Mouse (Mus musculus): ENCODE measurements around the gene Samhd1. TPM values are rescaled to one million over a fixed set of nuclear protein-coding genes. Genes with fewer than 3 reads are reported as not detected.
"Not testable (repeated sequence)": the region's sequence is repeated elsewhere in the genome, so short reads cannot be mapped to it uniquely, and the experiment has no call there.

The Samhd1 gene
- total RNA-seq (2017): 52.4 and 82.3 TPM in 2 replicates

DNA sequence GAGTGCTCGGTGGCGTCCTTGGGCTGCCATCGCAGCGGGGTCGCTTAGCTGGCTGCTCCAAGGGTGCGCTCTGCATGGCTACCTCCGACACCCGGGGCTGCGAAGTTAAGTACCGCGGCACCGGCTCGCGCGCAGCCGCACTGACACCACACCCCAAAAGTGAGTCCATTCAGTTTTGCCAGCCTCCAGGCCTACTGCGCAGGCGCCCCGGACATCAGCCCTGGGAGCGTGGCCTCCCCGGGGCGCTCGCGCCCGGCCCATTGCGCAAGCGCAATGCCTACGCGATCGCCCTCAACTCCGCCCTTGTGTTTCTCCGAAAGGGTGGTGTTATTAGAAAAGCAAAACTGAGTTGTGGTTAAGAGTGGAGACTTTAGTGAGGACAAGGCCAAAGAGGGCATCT lies at the start of gene Samhd1:
Gene Samhd1, minus strand, starts transcription at position 252 of the 400 bp plus-strand sequence.
- ATAC-seq (replicated peaks; ENCODE audit: low read depth, poor library complexity, severe bottlenecking): peak; percentile 76

DNA sequence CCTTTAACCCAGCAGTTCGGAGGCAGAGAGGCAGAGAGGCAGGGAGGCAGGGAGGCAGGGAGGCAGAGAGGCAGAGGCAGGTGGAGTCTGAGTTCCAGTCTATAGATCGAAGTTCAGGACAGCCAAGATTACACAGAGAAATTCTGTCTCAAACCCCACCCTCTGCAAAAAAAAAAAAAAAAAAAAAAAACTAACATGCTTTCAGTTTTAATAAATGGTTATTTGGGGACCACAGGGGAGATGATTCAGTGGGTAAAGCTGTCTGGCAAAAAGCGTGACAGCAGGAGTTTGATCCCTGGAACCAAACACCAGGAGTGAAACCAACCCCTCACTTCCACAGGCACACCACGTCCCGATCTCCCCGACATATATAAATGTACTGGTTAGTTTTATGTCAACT lies 43.1 kb upstream of the Samhd1 start:
- ATAC-seq (replicated peaks; ENCODE audit: low read depth, poor library complexity, severe bottlenecking): no peak

DNA sequence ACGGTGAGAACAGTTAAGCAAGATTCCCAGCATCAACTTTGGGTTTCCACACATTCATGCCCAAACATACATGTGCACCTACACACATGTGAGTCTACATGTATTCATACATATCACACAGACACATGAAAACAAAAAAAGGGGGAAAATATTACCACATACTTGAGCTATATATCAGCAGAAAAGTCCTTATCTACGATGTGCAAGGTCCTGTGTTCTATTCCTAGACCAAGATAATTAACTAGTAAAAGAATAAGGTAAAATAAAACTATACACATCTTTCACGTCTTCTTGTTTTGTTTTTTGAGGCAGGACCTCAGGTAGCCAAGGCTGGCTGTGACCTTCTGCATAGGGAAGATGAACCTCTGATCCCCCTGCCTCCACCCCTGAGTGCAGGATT lies 41.2 kb upstream of the Samhd1 start:
- no peak for ATAC-seq (replicated peaks; ENCODE audit: low read depth, poor library complexity, severe bottlenecking)

DNA sequence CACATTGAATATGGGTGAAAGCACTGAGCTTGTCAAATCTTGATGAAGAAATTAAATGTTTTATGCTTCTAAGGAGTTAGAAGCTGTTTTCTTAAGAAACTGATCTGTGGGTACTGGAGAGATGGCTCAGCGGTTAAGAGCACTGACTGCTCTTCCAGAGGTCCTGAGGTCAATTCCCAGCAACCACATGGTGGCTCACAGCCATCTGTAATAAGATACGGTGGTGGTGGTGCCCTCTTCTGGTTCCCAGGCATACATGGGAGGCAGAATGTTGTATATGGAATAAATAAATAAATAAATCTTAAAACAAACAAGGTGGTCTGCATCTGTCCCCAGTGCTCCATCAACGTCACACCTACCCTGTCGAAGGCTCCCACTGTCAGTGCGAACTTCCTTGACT lies 39.4 kb upstream of the Samhd1 start:
- no peak for ATAC-seq (replicated peaks; ENCODE audit: low read depth, poor library complexity, severe bottlenecking)

DNA sequence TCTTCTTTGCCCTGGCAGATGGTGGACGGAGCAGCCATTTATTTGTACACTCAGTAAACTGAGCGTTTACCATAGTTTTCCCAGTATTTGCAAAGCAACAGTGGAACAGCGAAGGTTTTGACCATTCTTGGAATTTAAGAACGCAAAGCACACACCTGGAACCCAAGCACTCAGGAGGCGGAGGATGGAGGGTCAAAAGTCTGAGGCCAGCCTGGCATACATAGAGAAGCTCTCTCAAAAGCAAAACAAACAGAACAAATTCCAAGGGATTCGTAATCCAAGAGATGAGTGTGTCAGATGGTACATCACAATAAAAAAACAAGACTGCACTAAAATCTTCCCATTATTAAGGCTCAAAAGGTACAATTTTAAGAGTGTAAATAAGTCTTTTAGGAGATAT lies 38.5 kb upstream of the Samhd1 start:
- ATAC-seq (replicated peaks; ENCODE audit: low read depth, poor library complexity, severe bottlenecking): no peak

DNA sequence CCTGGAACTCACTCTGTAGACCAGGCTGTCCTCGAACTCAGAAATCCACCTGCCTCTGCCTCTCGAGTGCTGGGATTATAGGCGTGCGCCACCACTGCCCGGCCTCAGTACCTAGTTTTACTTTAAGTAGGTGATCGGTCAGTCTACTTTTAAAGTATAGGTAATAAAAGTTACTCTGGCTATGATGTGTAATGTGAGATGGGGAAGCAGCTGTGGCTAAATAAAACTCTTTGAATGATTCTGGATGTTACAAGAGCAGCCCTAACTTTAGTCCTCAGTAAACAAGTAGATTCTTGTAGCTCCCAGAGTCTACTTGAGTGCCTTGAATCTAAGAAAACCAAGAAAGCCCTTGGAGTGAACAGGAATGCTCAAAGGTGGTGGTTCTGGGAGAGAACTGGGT lies 37.9 kb upstream of the Samhd1 start:
- ATAC-seq (replicated peaks; ENCODE audit: low read depth, poor library complexity, severe bottlenecking): no peak

DNA sequence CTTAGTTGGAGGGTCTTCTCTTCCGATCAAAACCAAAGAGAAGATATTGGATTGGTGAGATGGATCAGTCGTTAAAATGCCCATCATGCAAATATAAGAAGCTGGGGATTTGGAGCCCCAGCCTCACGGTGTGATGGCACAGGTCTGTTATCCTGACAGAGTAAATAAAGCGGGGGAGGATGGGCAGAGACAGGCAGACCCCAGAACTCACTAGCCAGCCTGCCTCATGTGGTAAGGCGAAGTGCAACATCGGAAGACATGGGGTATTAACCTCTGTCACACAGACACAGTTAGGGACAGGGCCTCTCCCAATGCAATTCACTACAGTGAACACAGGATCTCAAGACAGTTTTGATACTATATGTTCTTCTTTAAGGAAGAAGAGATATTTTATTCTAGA lies 35.6 kb upstream of the Samhd1 start:
- ATAC-seq (replicated peaks; ENCODE audit: low read depth, poor library complexity, severe bottlenecking): no peak

DNA sequence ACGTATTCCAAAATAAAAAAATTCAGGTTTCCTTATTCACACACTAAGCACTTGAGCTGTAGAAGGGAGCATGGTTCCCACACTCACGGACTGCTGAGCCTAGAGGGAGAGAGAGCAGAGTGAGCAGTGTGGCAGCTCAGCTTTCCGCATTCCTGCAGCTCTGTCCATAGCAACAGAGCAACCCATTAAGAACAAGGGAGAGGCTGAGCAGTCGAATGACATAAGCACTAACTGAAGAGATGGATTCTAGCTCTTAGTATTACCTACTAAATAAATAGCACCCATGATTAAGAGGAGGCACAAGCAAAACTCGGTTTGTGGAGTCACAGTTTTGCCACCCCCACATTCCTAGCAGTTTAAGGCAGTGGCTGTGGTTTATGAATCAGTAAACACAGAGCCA lies 35.1 kb upstream of the Samhd1 start:
- ATAC-seq (replicated peaks; ENCODE audit: low read depth, poor library complexity, severe bottlenecking): no peak

DNA sequence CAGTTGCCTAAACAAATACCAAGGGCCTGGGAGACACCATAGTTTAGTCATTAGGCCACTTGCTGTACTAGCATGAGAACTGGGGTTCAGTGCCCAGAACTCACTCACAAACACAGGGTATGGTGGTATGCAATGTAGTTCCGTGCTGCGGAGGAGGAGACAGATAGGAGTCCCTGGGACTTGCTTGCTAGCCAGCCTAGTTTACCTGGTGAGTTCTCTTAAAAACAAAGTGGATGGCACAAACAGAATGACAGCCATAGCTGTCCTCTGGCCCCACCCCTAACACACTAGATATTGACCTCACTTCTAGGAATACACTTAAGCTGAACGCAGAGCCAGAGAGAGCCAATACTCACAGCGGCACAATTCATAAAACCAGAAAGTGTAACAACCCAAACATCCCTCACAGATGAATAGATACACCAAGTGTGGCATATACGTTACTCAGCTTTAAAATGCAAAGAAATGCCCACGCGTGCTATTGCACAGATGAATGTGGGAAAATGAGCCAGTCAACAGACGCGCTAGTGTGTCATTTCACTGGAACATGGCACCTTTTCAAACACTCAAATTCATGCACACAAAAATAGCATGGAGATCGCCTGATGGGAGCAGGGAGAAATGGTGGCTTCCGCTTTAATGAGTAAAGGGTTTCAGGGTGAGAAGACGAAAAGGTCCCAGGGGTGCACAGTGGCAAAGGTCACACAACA lies 31.5 kb upstream of the Samhd1 start:
- no peak for ATAC-seq (replicated peaks; ENCODE audit: low read depth, poor library complexity, severe bottlenecking)

DNA sequence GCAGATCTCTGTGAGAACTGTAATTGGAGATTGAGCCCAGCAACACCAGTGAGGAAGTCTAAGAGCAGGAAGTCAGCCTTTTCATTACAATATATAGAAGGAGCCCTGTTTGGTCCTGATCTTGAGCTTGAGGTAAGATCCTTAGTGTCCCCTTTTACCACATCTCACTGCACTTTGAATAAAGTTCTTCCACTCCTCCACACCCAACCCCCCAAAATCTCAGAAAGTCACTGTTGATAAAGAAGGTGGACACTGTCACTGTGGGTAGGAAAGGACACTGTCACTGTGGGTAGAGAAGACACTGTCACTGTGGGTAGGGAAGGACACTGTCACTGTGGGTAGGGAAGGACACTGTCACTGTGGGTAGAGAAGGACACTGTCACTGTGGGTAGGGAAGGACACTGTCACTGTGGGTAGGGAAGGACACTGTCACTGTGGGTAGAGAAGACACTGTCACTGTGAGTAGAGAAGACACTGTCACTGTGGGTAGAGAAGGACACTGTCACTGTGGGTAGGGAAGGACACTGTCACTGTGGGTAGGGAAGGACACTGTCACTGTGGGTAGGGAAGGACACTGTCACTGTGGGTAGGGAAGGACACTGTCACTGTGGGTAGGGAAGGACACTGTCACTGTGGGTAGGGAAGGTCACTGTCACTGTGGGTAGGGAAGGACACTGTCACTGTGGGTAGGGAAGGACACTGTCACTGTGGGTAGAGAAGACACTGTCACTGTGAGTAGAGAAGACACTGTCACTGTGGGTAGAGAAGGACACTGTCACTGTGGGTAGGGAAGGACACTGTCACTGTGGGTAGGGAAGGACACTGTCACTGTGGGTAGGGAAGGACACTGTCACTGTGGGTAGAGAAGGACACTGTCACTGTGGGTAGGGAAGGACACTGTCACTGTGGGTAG lies 30.5 kb upstream of the Samhd1 start:
- not testable (repeated sequence) for ATAC-seq (replicated peaks; ENCODE audit: low read depth, poor library complexity, severe bottlenecking)

DNA sequence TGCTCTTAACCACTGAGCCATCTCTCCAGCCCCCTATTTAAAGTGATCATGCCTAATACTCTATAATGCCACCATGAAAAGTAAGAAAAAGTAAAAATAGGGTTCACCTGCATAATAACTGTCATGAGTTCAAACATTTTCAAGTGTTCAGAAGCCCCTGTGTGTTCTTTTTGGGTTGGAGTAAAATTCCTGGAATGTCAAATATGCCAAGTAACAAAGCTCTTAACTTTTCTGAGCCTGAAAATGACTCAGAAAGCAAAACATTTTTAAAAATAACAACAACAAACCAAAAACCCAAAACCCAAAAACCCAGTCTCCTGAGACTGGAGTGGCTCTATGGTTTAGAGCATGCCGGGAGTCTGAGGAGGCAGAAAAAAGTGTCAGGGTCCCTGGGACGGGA lies 29.0 kb upstream of the Samhd1 start:
- ATAC-seq (replicated peaks; ENCODE audit: low read depth, poor library complexity, severe bottlenecking): no peak

DNA sequence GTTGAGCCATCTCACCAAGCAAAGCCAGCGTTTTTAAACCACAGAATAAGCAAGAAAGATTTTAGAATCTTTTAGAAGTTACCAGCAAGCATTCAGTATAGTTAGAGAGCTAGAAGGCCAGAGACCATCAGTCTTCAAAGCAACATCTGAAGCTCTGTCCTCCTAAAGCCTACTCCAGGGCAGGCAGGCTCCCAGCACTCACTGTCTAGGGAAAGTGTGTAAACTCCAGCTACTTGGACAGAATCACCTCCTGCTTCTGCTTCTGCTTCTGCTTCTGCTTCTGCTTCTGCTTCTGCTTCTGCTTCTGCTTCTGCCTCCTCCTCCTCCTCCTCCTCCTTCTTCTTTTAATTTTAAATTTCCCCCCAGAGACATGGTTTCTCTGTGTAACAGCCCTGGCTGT lies 21.0 kb upstream of the Samhd1 start:
- no peak for ATAC-seq (replicated peaks; ENCODE audit: low read depth, poor library complexity, severe bottlenecking)

DNA sequence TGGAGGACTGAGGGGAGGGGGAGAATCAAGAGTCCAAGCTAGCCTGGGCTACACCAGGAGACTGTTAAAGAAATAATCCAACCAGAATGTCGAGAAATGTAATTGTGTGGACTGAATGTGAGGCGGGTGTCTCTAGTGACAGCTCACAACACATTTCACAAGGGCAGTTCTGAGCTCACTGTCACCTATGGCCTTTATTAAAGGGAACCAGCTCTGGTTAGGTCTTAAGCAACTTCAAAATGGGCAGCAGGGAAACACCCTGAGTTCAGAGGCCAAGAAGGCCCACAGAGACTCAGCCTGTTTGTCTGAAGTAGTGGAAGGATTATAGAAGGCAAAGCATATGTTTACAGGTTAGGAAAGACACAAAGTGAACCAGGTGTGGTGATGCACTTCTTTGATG lies 18.2 kb upstream of the Samhd1 start:
- ATAC-seq (replicated peaks; ENCODE audit: low read depth, poor library complexity, severe bottlenecking): no peak

DNA sequence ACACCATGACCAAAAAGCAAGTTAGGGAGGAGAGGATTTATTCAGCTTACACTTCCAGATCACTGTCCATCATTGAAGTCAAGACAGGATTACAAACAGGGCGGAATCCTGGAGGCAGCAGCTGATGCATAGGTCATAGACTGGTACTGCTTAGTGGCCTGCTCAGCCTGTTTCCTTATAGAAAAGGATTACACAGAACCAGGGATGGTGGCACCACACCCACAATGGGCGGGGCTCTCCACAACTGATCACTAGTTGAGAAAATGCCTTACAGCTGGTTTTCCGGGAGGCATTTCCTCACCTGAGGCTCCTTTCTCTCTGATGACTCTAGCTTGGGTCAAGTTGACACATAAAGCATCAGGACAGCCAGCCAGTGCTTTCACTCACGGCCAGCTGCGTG lies 13.4 kb upstream of the Samhd1 start:
- no peak for ATAC-seq (replicated peaks; ENCODE audit: low read depth, poor library complexity, severe bottlenecking)

DNA sequence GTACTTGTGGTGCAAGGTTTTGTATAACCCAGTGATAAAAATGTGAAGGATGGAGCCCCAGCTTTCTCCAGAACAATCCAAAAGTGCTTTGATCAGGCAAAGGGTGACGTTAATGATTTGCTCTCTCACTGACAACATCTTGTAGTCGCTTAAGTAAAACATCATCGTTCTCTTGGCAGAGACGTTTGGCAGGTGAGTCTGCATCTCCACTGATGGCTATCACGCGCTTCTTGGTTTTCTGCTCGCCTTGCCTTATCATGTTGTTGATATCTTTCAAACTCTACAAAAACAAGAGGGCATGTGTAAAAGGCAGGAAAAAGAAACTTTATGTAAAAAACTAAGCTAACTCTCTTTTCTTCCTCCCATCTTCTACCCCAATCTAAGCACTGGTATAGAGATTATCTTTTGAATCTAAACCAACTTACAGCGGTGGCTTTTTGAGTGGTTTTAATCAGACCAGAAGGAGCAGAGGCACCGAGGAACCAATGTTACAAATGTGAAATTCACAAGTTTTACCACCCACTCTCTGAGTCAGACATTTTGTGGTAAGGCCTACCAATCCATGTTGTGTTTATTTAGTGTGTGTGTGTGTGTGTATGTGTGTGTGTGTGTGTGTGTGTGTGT lies 12.4 kb upstream of the Samhd1 start:
- no peak for ATAC-seq (replicated peaks; ENCODE audit: low read depth, poor library complexity, severe bottlenecking)

DNA sequence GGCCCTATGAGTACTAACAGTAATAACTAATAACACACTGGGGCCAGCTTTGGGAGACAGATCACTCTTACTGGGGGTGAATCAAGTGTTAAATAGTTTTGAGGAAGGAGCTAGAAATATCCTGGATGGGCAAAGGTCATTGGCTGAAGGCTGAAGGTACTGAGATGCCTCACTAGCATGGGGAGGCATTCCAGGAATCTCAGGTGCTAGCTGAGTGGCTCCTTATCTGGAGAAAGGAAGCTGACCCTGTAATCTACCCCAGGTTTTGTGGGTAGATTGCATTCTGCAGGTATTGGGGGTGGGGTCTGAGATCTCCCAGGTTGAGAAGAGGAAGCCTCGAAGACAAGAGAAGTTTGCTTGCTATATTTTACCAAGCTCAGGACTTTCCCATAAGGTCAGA lies 10.1 kb upstream of the Samhd1 start:
- ATAC-seq (replicated peaks; ENCODE audit: low read depth, poor library complexity, severe bottlenecking): no peak

DNA sequence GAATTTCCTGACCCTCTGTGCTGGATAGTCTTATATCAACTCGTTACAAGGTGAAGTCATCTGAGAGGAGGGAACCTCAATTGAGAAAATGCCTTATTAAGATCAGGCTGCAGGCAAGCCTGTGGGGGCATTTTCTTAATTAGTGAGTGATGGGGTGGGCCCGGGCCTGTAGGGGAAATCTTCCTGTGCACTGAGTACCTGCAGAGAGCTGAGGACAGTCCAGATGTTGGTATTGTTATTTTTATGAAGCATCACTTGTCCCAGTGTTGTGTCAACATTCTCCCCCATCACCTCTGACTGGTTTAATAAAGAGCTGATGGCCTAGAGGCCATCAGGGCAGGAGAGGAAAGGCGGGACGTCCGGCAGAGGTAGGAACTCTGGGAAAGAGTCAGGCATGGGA lies 9.1 kb upstream of the Samhd1 start:
- ATAC-seq (replicated peaks; ENCODE audit: low read depth, poor library complexity, severe bottlenecking): no peak

DNA sequence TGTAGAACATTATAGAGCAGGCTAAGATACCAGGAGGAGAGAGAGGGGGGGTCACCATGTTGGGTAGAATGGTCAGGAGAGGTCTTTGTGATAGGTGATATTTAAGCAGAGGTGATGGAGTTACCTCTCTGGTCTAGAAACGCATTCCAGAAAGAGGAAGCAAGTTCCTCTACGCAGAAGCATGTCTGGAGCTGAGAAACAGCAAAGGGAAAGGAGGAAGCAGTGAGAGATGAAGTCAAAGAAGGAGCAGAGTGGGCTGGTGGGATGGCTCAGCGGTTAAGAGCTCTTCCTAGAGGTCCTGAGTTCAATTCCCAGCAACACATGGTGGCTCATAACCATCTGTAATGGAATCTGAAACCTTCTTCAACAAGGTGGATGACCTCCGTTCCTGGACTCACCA lies 6.9 kb upstream of the Samhd1 start:
- no peak for ATAC-seq (replicated peaks; ENCODE audit: low read depth, poor library complexity, severe bottlenecking)

DNA sequence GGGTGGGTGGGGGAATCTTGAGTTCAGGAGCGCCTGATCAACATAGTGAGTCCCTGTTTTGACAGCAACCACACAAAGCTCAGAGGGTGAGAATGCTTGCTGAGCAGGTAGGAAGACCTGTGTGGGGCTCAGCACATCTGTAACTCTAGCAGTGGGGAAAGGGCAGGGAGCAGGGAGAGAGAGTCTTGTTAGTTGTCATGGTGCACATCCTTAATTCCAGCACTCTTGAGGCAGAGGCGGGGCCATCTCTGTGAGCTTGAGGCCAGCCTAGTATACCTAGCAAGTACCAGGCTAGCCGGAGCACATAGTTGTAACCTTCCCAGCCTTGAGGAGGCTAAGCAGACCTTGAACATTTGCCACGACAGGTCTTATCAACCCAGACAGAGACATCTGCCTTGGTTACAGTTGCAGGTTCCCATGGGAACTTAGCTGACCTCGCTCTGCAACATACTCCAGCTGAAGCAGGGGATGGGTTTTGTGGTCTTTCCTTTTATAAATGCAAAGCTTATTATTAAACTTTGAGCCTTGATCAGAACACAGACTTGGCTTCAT lies 4.3 kb upstream of the Samhd1 start:
- ATAC-seq (replicated peaks; ENCODE audit: low read depth, poor library complexity, severe bottlenecking): no peak

DNA sequence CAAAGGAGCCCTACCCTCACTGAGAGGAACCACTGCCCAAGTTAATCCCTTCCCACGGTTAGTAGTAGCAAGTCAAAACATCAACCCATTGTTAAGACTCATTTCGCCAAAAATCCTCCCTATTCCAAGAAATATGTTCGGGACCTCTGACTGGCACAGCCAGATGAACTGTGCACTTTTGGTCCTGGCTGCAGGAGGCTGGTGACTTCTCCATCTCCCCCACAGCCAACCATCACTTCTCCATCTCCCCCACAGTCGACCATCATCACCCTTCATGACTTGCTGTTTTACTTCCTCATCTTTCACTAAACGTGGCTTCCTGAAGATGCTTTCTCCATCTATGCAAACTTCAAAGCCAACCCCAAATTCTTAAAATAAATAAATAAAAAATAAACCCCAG lies 3.7 kb upstream of the Samhd1 start:
- peak; percentile 45 for ATAC-seq (replicated peaks; ENCODE audit: low read depth, poor library complexity, severe bottlenecking)
